Mouse (Mus musculus): ENCODE data around the gene Idh3a. TPM values are rescaled to one million over a fixed set of nuclear protein-coding genes. Genes with fewer than 3 reads are reported as not detected.

Idh3a gene
- 420 TPM for polyA plus RNA-seq (2014; fragmentation: Illumina TruSeq; extraction: RNeasy Lipid Tissue Mini Kit (QIAGEN cat#74804); ENCODE audit: low replicate concordance)

GRCm38 (mm10) chr9:54586199-54587061, at the start of gene Idh3a:
Gene Idh3a (plus strand): TSS chr9:54586334.

GRCm38 (mm10) chr9:54538684-54539083, 47.5 kb upstream of the Idh3a start, which contains the start of gene Sh2d7:
Gene Sh2d7 (plus strand): TSS chr9:54538984.

GRCm38 (mm10) chr9:54559771-54560471, 26.2 kb upstream of the Idh3a start, which contains the start of gene Cib2:
Gene Cib2 (minus strand): TSS chr9:54560218.

Other genes starting within 250 kb of the Idh3a start
- gene Dmxl2, start 84.7 kb upstream of the Idh3a start, polyA plus RNA-seq (2014; fragmentation: Illumina TruSeq; extraction: RNeasy Lipid Tissue Mini Kit (QIAGEN cat#74804); ENCODE audit: low replicate concordance), result 6.5 TPM
- gene Sh2d7, start 47.4 kb upstream of the Idh3a start, polyA plus RNA-seq (2014; fragmentation: Illumina TruSeq; extraction: RNeasy Lipid Tissue Mini Kit (QIAGEN cat#74804); ENCODE audit: low replicate concordance), result 1.2 TPM
- gene Cib2, start 26.1 kb upstream of the Idh3a start, polyA plus RNA-seq (2014; fragmentation: Illumina TruSeq; extraction: RNeasy Lipid Tissue Mini Kit (QIAGEN cat#74804); ENCODE audit: low replicate concordance), result not detected
- not detected for gene Acsbg1, start 75.5 kb downstream of the Idh3a start, polyA plus RNA-seq (2014; fragmentation: Illumina TruSeq; extraction: RNeasy Lipid Tissue Mini Kit (QIAGEN cat#74804); ENCODE audit: low replicate concordance)
- 8.9 TPM for gene Dnaja4, start 112.5 kb downstream of the Idh3a start, polyA plus RNA-seq (2014; fragmentation: Illumina TruSeq; extraction: RNeasy Lipid Tissue Mini Kit (QIAGEN cat#74804); ENCODE audit: low replicate concordance)
- 64.7 TPM for gene Wdr61, start 148.2 kb downstream of the Idh3a start, polyA plus RNA-seq (2014; fragmentation: Illumina TruSeq; extraction: RNeasy Lipid Tissue Mini Kit (QIAGEN cat#74804); ENCODE audit: low replicate concordance)
- gene Crabp1, start 178.4 kb downstream of the Idh3a start, polyA plus RNA-seq (2014; fragmentation: Illumina TruSeq; extraction: RNeasy Lipid Tissue Mini Kit (QIAGEN cat#74804); ENCODE audit: low replicate concordance), result not detected